Mouse (Mus musculus): ENCODE measurements around the gene Sod2.

GRCm38 (mm10) chr17:12994069-12994468 lies 12.6 kb upstream of the Sod2 start, which contains the start of gene Wtap:
- TF ChIP-seq POLR2A (IDR thresholded peaks at IDR 0.05; ENCODE audit: borderline replicate concordance, extremely low read depth, insufficient read depth, insufficient read length, poor library complexity, severe bottlenecking), result no peak
- no peak for TF ChIP-seq CTCF (IDR thresholded peaks at IDR 0.05; ENCODE audit: borderline replicate concordance, extremely low read depth, insufficient read depth, insufficient read length)
